ENCODE assay signal across 8 mouse cellular contexts in the genomic region with DNA sequence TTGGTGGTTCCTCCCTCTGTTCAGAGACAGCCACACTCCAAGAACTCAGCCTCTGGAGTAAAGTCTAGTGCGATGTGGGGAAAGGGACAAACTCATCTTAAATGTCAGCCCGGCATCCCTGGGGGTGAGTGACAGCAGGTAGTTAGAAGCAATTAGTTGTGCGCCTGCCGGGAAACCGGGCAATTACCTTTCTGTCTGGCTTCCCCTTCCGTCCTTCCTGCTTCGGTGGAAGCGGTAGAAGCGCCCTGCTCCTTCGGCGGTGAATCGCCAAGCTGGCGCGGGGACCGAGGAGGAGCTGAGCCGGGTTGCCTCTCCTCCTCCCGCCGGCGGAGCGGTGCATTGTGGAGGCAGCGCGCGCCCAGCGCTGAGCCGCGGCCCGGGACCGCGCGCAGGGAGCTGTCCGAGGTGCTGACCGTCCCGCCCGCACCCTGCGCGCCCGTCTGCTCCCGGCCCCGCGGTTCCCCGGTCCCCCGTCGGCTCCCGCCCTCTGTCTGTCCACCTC. TPM values are rescaled to one million over a fixed set of nuclear protein-coding genes. Genes with fewer than 3 reads are reported as not detected.
DNase-seq lines count a peak whose midpoint lies in the region; ATAC-seq and TF ChIP-seq lines count a peak whose summit lies in the region.

A gene (plus strand): TSS at position 337 of the 502 bp plus-strand sequence.

- H3K4me3 ChIP-seq in forebrain, embryonic 10.5 days: peak within 1 kb of the TSS; percentile 53
- H3K4me3 ChIP-seq in heart, embryonic 15.5 days: peak within 1 kb of the TSS; percentile 57
- H3K4me3 ChIP-seq in liver, postnatal 0 days (ENCODE audit: low read depth, low read length): peak within 1 kb of the TSS; percentile 42
- H3K4me3 ChIP-seq in neural tube, embryonic 14.5 days (ENCODE audit: low read depth, low read length): peak within 1 kb of the TSS; percentile 51

- H3K9me3 ChIP-seq in forebrain, embryonic 10.5 days: no peaks in the 10 kb centered on the region
- no peaks in the 10 kb centered on the region for H3K9me3 ChIP-seq in heart, embryonic 15.5 days (replicated peaks)
- H3K9me3 ChIP-seq in liver, postnatal 0 days (ENCODE audit: low read length): no peaks in the 10 kb centered on the region
- H3K9me3 ChIP-seq in neural tube, embryonic 14.5 days (ENCODE audit: control insufficient read depth, low read length): no peaks in the 10 kb centered on the region

- H3K36me3 ChIP-seq in forebrain, embryonic 10.5 days (replicated peaks): no peaks in the 10 kb centered on the region
- H3K36me3 ChIP-seq in heart, embryonic 15.5 days: no peaks in the 10 kb centered on the region
- H3K36me3 ChIP-seq in liver, postnatal 0 days (replicated peaks; ENCODE audit: insufficient read depth, low read length): no peaks in the 10 kb centered on the region
- no peaks in the 10 kb centered on the region for H3K36me3 ChIP-seq in neural tube, embryonic 14.5 days (ENCODE audit: control insufficient read depth, insufficient read depth, low read length)

- WGBS in forebrain, embryonic 10.5 days: 0% methylated on average over 44 of the region's 44 CpGs
- WGBS in heart, embryonic 15.5 days: 0% methylated on average over 30 of the region's 44 CpGs
- WGBS in liver, postnatal 0 days (ENCODE audit: insufficient replicate concordance): under 1% methylated on average over 38 of the region's 44 CpGs
- WGBS in neural tube, embryonic 14.5 days: 0% methylated on average over 35 of the region's 44 CpGs

- peak within 1 kb of the TSS; percentile 85 for H3K4me2 ChIP-seq in heart, embryonic 15.5 days
- H3K4me2 ChIP-seq in liver, postnatal 0 days (ENCODE audit: low read depth, low read length): peak within 1 kb of the TSS; percentile 69
- peak within 1 kb of the TSS; percentile 82 for H3K4me2 ChIP-seq in neural tube, embryonic 14.5 days (ENCODE audit: low read depth, low read length)

- ATAC-seq in heart, embryonic 15.5 days (replicated peaks; ENCODE audit: insufficient number of reproducible peaks, insufficient read depth, low FRiP score, low read depth): peak; percentile 93
- ATAC-seq in liver, postnatal 0 days: peak; percentile 87
- peak; percentile 91 for ATAC-seq in neural tube, embryonic 14.5 days (ENCODE audit: low read depth)

- no peak within 1 kb of the TSS for H3K27ac ChIP-seq in forebrain, embryonic 10.5 days
- H3K27ac ChIP-seq in heart, embryonic 15.5 days: no peak within 1 kb of the TSS
- H3K27ac ChIP-seq in liver, postnatal 0 days (ENCODE audit: low read depth): no peak within 1 kb of the TSS
- H3K27ac ChIP-seq in neural tube, embryonic 14.5 days (ENCODE audit: low read depth, low read length): no peak within 1 kb of the TSS

- DNase-seq in CD8-positive naive resting alpha-beta T cell, adult 2 months (ENCODE audit: low read depth in 2 of 2, low spot score in 2 of 2): peak; percentile 43 to 46
- peak; percentile 39 for DNase-seq in c-Kit-positive CD71-negative TER-119-negative erythroid progenitor cells, embryonic 14.5 days (ENCODE audit: low read depth)
- peak; percentile 75 for DNase-seq in forebrain, embryonic 10.5 days (ENCODE audit: extremely low spot score, low spot score)
- peak; percentile 89 for DNase-seq in kidney, postnatal 10 days
- peak; percentile 78 for DNase-seq in liver, postnatal 0 days
- DNase-seq in testis, postnatal 14 days (ENCODE audit: low spot score): peak; percentile 62

- peaks cover 19% of the 10 kb centered on the region for H3K4me1 ChIP-seq in forebrain, embryonic 10.5 days
- H3K4me1 ChIP-seq in heart, embryonic 15.5 days (replicated peaks): peaks cover 19% of the 10 kb centered on the region
- H3K4me1 ChIP-seq in liver, postnatal 0 days (ENCODE audit: insufficient read depth): peaks cover 10% of the 10 kb centered on the region
- no peaks in the 10 kb centered on the region for H3K4me1 ChIP-seq in neural tube, embryonic 14.5 days (ENCODE audit: control insufficient read depth, insufficient read depth, low read length)

- no peak for TF ChIP-seq EP300 in liver, postnatal 0 days (IDR thresholded peaks at IDR 0.05; ENCODE audit: low read depth)

- peak within 1 kb of the TSS; percentile 34; the same call in 1 of the 2 replicates for H3K9ac ChIP-seq in heart, embryonic 15.5 days
- H3K9ac ChIP-seq in liver, postnatal 0 days (replicated peaks): no peak within 1 kb of the TSS
- H3K9ac ChIP-seq in neural tube, embryonic 14.5 days (replicated peaks; ENCODE audit: low read depth, low read length): peak within 1 kb of the TSS; percentile 50

- TF ChIP-seq CTCF in liver, postnatal 0 days (IDR thresholded peaks at IDR 0.05; ENCODE audit: low read depth): no peak

- H3K27me3 ChIP-seq in forebrain, embryonic 10.5 days (ENCODE audit: poor library complexity, severe bottlenecking): peaks cover 57% of the 10 kb centered on the region
- peaks cover 36% of the 10 kb centered on the region for H3K27me3 ChIP-seq in heart, embryonic 15.5 days
- peaks cover 34% of the 10 kb centered on the region for H3K27me3 ChIP-seq in liver, postnatal 0 days (ENCODE audit: insufficient read depth, low read length)
- peaks cover 16% of the 10 kb centered on the region; the same call in 1 of the 2 replicates for H3K27me3 ChIP-seq in neural tube, embryonic 14.5 days (ENCODE audit: control insufficient read depth, insufficient read depth, low read length)

RNA-seq across cellular contexts. Expression of the gene that starts here (rescaled TPM):
- polyA plus RNA-seq in forebrain, embryonic 10.5 days (2016; fragmentation: Nextera tagmentation; extraction: Ambion mirVana): not detected in 2 replicates
- not detected in 2 replicates for polyA plus RNA-seq in heart, embryonic 15.5 days (2015; fragmentation: Nextera tagmentation; extraction: Ambion mirVana)
- polyA plus RNA-seq in liver, postnatal 0 days (2015; fragmentation: Nextera tagmentation; extraction: Ambion mirVana): not detected in 2 replicates
- polyA plus RNA-seq in neural tube, embryonic 14.5 days (2014; fragmentation: Nextera tagmentation; extraction: Ambion mirVana): 3.0 and 3.3 TPM in 2 replicates

Comparison
In these comparisons a context has a peak if more than half of its experiments do, and no peak if none do; other contexts are left out.
1. Peak in DNase-seq and H3K4me3 ChIP-seq in forebrain, embryonic 10.5 days; RNA of the gene not detected or under 1 TPM.
2. Peak in ATAC-seq, H3K4me3 ChIP-seq, H3K9ac ChIP-seq and H3K4me2 ChIP-seq in heart, embryonic 15.5 days; RNA of the gene not detected or under 1 TPM.
3. Peak in DNase-seq, ATAC-seq, H3K4me3 ChIP-seq and H3K4me2 ChIP-seq in liver, postnatal 0 days; RNA of the gene not detected or under 1 TPM.
4. DNase-seq: peak in every context shown above with its lines; median percentile 89 in kidney, postnatal 10 days; 78 in liver, postnatal 0 days; 75 in forebrain, embryonic 10.5 days; 62 in testis, postnatal 14 days; 44 in CD8-positive naive resting alpha-beta T cell, adult 2 months; 39 in c-Kit-positive CD71-negative TER-119-negative erythroid progenitor cells, embryonic 14.5 days.